In genomic region chr2:72979659-72980071, GRCm38 (mm10) we compare ENCODE assay signal across 8 mouse cellular contexts. TPM values are rescaled to one million over a fixed set of nuclear protein-coding genes. Genes with fewer than 3 reads are reported as not detected.
DNase-seq lines count a peak whose midpoint lies in the region; ATAC-seq and TF ChIP-seq lines count a peak whose summit lies in the region.

No protein-coding gene starts in this region.

- H3K4me3 ChIP-seq in G1E (ENCODE audit: low read depth, low read length), result peak overlapping the region; percentile 94
- peak overlapping the region; percentile 99 for H3K4me3 ChIP-seq in forebrain, embryonic 16.5 days (replicated peaks; ENCODE audit: low read length)
- H3K4me3 ChIP-seq in lung, embryonic 16.5 days (ENCODE audit: low read length), result peak overlapping the region; percentile 99

- H3K4me2 ChIP-seq in forebrain, embryonic 16.5 days (ENCODE audit: low read length), result peak overlapping the region; percentile 21; the same call in 1 of the 2 replicates
- H3K4me2 ChIP-seq in lung, embryonic 16.5 days (ENCODE audit: low read depth, low read length), result peak overlapping the region; percentile 62

- no peaks in the 10 kb centered on the region for H3K27me3 ChIP-seq in G1E (ENCODE audit: insufficient read depth, low read length)
- no peaks in the 10 kb centered on the region for H3K27me3 ChIP-seq in forebrain, embryonic 16.5 days (replicated peaks; ENCODE audit: control insufficient read depth, insufficient read depth, low read length)
- no peaks in the 10 kb centered on the region for H3K27me3 ChIP-seq in lung, embryonic 16.5 days (ENCODE audit: control insufficient read depth, insufficient read depth, low read depth, low read length)

- H3K9me3 ChIP-seq in G1E (replicated peaks), result no peaks in the 10 kb centered on the region
- H3K9me3 ChIP-seq in forebrain, embryonic 16.5 days (ENCODE audit: control insufficient read depth, low read length), result no peaks in the 10 kb centered on the region
- H3K9me3 ChIP-seq in lung, embryonic 16.5 days (ENCODE audit: control insufficient read depth, low read length), result no peaks in the 10 kb centered on the region

- peak overlapping the region; percentile 100 for H3K27ac ChIP-seq in forebrain, embryonic 16.5 days (ENCODE audit: low read length)
- H3K27ac ChIP-seq in lung, embryonic 16.5 days (ENCODE audit: low read length), result peak overlapping the region; percentile 100

- WGBS in forebrain, embryonic 16.5 days, result 1% methylated on average over 14 of the region's 54 CpGs
- WGBS in lung, embryonic 16.5 days, result 0% methylated on average over 21 of the region's 54 CpGs

- intact Hi-C loops in heart, postnatal 36 days (cut with DNase I), result loop anchor here (1.0 to 10.0 kb wide), 9 partner anchors 17 to 465 kb away; partner anchors contain the start of gene Ola1

- ATAC-seq in G1E (ENCODE audit: extremely low read depth, insufficient number of reproducible peaks, low FRiP score, poor library complexity, severe bottlenecking), result peak; percentile 73
- ATAC-seq in forebrain, embryonic 16.5 days, result peak; percentile 67
- peak; percentile 81 for ATAC-seq in lung, embryonic 16.5 days (ENCODE audit: low read depth)

- no peak for TF ChIP-seq CTCF in G1E (IDR thresholded peaks at IDR 0.05; ENCODE audit: low read depth, low read length)

- peak overlapping the region; percentile 100 for H3K9ac ChIP-seq in forebrain, embryonic 16.5 days (replicated peaks; ENCODE audit: low read depth, low read length)
- H3K9ac ChIP-seq in lung, embryonic 16.5 days (ENCODE audit: low read length), result peak overlapping the region; percentile 100

- H3K4me1 ChIP-seq in G1E (ENCODE audit: insufficient read depth, low read depth, low read length), result peaks cover 31% of the 10 kb centered on the region
- H3K4me1 ChIP-seq in forebrain, embryonic 16.5 days (replicated peaks; ENCODE audit: control insufficient read depth, insufficient read depth, low read length), result peaks cover 24% of the 10 kb centered on the region
- peaks cover 15% of the 10 kb centered on the region for H3K4me1 ChIP-seq in lung, embryonic 16.5 days (replicated peaks; ENCODE audit: control insufficient read depth, insufficient read depth, low read length)

- DNase-seq in G1E (ENCODE audit: low spot score), result peak; percentile 74
- peak; percentile 78 for DNase-seq in cerebellum, adult 11 months
- DNase-seq in heart, postnatal 36 days, result peak; percentile 80 to 82
- DNase-seq in layer of hippocampus, adult 9-11 months, result peak; percentile 88
- DNase-seq in ovary, postnatal 10 days (ENCODE audit: low spot score), result peak; percentile 56
- peak; percentile 91 for DNase-seq in thymus, postnatal 4 days

- H3K36me3 ChIP-seq in G1E (replicated peaks), result peaks cover 8% of the 10 kb centered on the region
- no peaks in the 10 kb centered on the region for H3K36me3 ChIP-seq in forebrain, embryonic 16.5 days (ENCODE audit: control insufficient read depth, insufficient read depth)
- H3K36me3 ChIP-seq in lung, embryonic 16.5 days (ENCODE audit: control insufficient read depth, insufficient read depth, low read length), result no peaks in the 10 kb centered on the region

RNA-seq across cellular contexts. Expression of gene Sp3, which starts 0.6 kb away (rescaled TPM):
- total RNA-seq in G1E (2014; fragmentation: Nextera tagmentation) (130 and 136 TPM in 2 replicates), G1E (2017) (129 and 143 TPM in 2 replicates)
- 10.9 and 13.4 TPM in 2 replicates for polyA plus RNA-seq in G1E (2012)
- 51.6 and 59.7 TPM in 2 replicates for polyA plus RNA-seq in forebrain, embryonic 16.5 days (2015; fragmentation: Nextera tagmentation; extraction: Ambion mirVana)
- 10 to 100 TPM; 34.9 to 37.6 TPM for total RNA-seq in heart, postnatal 36 days (2021)
- 59.4 TPM in 2 replicates for polyA plus RNA-seq in lung, embryonic 16.5 days (2015; fragmentation: Nextera tagmentation; extraction: Ambion mirVana)

RNA-seq across cellular contexts. Expression of gene Gm11084, which starts 6.9 kb away (rescaled TPM):
- not detected in 2 replicates for total RNA-seq in G1E (2014; fragmentation: Nextera tagmentation)
- not detected in 2 replicates for total RNA-seq in G1E (2017)
- polyA plus RNA-seq in G1E (2012), result not detected in 2 replicates
- polyA plus RNA-seq in forebrain, embryonic 16.5 days (2015; fragmentation: Nextera tagmentation; extraction: Ambion mirVana), result not detected in 2 replicates
- total RNA-seq in heart, postnatal 36 days (2021), result not detected
- polyA plus RNA-seq in lung, embryonic 16.5 days (2015; fragmentation: Nextera tagmentation; extraction: Ambion mirVana), result not detected in 2 replicates

Comparison
In these comparisons a context has a peak if more than half of its experiments do, and no peak if none do; other contexts are left out.
1. Peak in every context shown above with its lines: DNase-seq, ATAC-seq, H3K4me3 ChIP-seq and H3K27ac ChIP-seq.